Mouse (Mus musculus) heart, postnatal 0 days (tissue): ENCODE results near the gene Nhsl1.

Experiments used
- CTCF ChIP-seq: IDR thresholded peaks from 2 replicates; pipeline ENCODE4 v1.5.1; 2016; ENCODE audit warnings: antibody characterized with exemption, control low read depth, low read depth
- EP300 ChIP-seq: IDR thresholded peaks from 2 replicates; pipeline ENCODE4 v1.6.1; 2016; ENCODE audit warnings: antibody characterized with exemption, low read depth

DNA sequence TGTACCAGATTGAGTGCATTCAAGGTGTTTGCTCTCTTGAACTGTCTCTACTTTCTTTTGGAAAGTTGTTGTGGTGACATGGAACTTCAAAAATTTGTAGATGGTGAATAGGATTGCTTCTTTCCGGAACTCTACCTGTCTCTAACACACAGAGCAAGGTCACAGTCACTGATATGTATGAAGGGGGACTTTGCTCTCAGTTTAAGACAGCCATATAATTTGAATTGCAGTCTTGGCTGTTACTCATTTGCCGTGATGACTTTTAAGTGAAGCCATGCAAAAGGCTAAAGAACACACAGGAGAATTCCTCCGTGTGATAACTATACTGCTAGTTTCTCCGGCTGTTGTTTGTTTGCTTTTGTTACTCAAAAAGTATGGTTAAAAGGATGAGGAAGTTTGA, 149.6 kb downstream of the Nhsl1 start:
- TF ChIP-seq CTCF (no peak), EP300 (no peak)
